Mouse (Mus musculus) layer of hippocampus, adult 11-12 months (tissue): ENCODE results near the gene Prm2.
A peak's percentile ranks its signal among the peaks of the same experiment; 100 is the strongest.

Experiments
- DNase-seq: peaks from one replicate; pipeline ENCODE4 v3.0.0; 2022; ENCODE audit warnings: low spot score

The Prm2 gene

GRCm38 (mm10) chr16:10774726-10775125, 21.2 kb downstream of the Prm2 start:
- DNase-seq = no peak

- DNase-seq = no peak
Measured at GRCm38 (mm10) chr16:10773543-10773942, 22.4 kb downstream of the Prm2 start.

DNA sequence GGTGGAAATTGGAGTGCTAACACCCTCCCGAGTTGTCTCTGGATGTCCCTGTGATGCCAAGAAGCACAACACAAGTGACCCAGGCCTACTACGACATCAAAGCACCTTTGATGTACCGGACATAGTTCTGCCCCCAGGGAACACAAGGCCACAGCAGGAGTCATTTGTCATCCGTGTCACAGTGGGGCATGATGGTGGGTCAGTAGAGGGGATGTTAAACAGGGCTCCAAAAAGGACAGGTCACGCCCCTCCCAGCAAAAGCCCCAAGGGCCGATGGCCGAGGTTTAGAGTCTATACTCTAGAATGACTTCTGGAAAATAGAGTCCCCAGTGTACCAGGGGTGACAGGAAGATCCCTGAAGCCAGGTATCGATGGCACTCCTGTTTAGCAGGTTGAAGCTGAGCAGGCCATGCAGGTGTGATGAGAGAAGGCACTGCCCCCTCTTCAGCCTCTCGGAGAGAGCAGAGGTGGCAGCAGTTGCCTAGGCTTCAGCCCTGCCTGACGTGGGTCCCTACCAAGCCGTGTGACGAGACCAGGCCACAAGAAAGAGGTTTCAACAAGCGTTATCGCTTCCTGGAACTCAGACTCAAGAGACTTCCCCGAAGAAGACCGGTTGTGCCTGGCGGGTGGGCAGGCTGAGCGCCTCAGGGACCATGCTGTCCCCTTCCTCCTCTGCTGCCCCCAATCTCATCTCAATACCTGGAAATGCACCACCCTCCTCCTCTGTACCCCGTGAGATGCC, 24.0 kb downstream of the Prm2 start:
- DNase-seq = no peak

DNA sequence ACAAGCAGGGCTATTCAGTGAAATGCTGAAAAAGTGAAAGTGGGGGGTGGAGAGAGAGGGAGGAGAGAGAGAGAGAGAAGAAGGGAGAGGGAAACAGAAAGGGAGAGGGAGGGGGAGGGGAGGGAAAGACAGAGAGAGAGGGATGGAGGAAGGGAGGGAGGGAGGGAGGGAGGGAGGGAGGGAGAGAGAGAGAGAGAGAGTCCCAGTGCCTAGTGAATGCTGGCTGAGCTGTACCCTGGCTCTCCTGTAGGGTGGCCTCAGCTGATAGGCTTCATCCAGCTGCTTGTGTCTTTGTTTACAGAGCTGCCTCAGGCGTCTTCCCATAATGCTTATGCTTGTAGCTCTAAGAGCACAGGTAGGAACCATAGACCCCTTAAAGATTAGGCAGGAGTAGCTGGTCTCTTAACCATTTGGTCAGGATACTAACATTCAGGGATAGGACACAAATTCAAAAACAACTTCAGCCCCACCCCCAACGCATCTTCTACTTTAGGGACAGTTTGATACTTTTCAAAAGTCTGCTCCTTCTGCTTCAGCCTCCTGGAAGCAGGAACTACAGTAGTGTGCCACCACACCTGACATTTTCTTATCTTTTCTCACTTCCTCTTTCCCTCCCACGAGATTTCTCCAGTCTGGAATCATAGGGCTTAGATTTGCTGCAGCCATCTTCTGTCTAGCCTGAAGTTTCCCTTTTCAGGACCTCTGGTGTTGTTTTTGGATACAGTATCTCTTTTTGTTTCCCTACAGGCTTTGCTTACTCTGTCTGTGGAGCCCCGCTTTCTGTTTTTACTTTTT, 25.2 kb downstream of the Prm2 start:
- no peak for DNase-seq

- DNase-seq = no peak
Measured at GRCm38 (mm10) chr16:10769661-10770060, 26.3 kb downstream of the Prm2 start.

DNA sequence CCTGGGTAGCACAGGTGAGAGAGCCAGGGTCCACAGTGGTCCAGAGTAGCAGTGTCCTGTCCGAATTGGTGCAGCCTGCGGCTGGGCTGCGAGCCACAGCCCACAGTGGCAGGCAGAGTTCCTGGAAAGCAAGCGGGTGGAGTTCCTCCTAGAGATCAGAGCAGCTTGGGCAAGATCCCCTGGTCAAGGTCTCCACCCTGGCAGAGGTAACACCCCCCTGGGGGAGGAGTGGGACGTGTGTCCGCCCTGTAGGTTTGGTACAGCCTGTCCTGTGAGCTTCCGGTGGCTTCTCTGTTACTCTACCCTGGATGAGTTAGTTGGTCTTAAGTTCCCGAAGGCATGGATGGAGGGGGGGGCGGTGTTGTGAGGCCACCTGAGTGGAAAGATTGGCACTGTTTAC, 27.1 kb downstream of the Prm2 start:
- DNase-seq = no peak

- DNase-seq = peak; percentile 78
Measured at GRCm38 (mm10) chr16:10767158-10767557, 28.8 kb downstream of the Prm2 start.

- no peak for DNase-seq
Measured at GRCm38 (mm10) chr16:10764323-10764722, 31.6 kb downstream of the Prm2 start.

- DNase-seq = no peak
Measured at GRCm38 (mm10) chr16:10763540-10764264, 32.2 kb downstream of the Prm2 start.

- DNase-seq = no peak
Measured at GRCm38 (mm10) chr16:10762569-10763180, 33.3 kb downstream of the Prm2 start.

DNA sequence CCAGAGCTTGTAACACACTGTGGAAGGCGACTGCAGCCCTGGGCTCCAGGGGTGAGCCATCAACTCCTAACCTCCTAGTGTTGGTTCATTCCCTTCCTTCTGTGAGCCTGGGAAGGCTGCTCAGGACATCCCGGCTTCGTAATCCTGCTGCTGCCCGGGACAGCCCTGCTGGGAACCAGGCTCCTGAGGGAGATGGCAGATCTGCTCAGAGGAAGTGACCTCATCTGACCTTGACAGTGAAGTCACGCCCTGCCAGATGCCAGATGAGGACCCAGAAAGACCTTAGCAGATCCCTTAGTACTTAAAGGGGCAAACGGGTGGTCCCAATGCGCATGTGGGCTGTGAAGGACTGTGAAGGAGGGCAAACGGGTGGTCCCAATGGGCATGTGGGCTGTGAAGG, 34.8 kb downstream of the Prm2 start:
- DNase-seq = no peak

DNA sequence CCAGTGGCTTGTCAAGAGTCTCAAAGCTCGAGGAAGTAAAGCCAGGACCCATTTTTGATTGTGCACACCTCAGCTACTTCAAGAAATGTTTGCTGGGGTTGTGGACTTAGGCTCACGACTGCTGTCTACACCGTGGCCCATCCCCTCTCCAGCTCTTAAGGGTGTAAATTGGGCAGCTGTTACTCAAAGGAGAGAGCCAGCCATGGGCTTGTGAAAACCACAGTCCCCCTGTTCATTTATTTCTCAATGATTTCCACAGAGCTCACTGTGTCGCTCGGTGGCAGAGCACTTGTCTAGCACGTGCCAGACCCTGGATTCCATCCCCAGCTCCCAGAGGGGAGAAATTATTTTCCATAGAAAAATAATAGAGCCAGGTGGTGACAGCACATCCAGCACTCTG, 39.8 kb downstream of the Prm2 start:
- DNase-seq = no peak

- DNase-seq = no peak
Measured at GRCm38 (mm10) chr16:10754521-10755296, 41.2 kb downstream of the Prm2 start.

DNA sequence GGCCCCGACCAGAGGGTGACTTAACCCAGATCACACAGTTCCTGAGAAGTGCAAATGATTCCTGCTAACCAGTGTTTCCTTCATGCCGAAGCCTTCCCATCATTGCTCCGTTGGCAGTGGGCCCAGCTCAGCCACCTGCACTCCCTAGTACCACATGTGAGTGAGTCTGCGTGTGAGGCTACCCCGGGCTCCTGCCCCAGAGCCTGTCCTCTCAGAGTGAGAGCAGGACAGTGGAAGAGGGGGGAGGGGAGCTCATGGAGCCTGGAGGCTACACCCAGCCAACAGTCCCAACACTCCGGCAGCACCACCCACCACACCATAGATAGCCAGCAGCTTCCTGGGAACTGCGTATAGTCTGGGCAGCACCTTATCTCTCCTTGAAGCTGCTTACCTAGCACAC, 46.1 kb downstream of the Prm2 start:
- peak; percentile 42 for DNase-seq

- DNase-seq = no peak
Measured at GRCm38 (mm10) chr16:10749226-10749625, 46.7 kb downstream of the Prm2 start.
